Mouse (Mus musculus) testis, postnatal 14 days (tissue): ENCODE results near the gene Cdk13.

Experiments
- DNase-seq: peaks from one replicate; pipeline ENCODE4 v3.0.0; 2021; ENCODE audit warnings: low spot score

The Cdk13 gene

GRCm38 (mm10) chr13:17754997-17755396 lies 49.9 kb downstream of the Cdk13 start:
- no peak for DNase-seq

GRCm38 (mm10) chr13:17728798-17729197 lies 76.1 kb downstream of the Cdk13 start:
- no peak for DNase-seq

GRCm38 (mm10) chr13:17727922-17728321 lies 77.0 kb downstream of the Cdk13 start:
- no peak for DNase-seq

- no peak for DNase-seq
Observed at GRCm38 (mm10) chr13:17717357-17717756, 87.5 kb downstream of the Cdk13 start.

GRCm38 (mm10) chr13:17708784-17709311 lies 96.0 kb downstream of the Cdk13 start:
- no peak for DNase-seq

- no peak for DNase-seq
Observed at GRCm38 (mm10) chr13:17705188-17705826, 99.6 kb downstream of the Cdk13 start.

- no peak for DNase-seq
Observed at GRCm38 (mm10) chr13:17702311-17702710, 102.6 kb downstream of the Cdk13 start.

GRCm38 (mm10) chr13:17701322-17701721 lies 103.6 kb downstream of the Cdk13 start:
- DNase-seq = no peak

- no peak for DNase-seq
Observed at GRCm38 (mm10) chr13:17700090-17700715, 104.7 kb downstream of the Cdk13 start.

- DNase-seq = no peak
Observed at GRCm38 (mm10) chr13:17695898-17696580, 108.9 kb downstream of the Cdk13 start.

- peak; percentile 100 for DNase-seq
Observed at GRCm38 (mm10) chr13:17694911-17695699, 109.8 kb downstream of the Cdk13 start, which contains the start of the genes Mplkip and Sugct. Mplkip (plus strand) TSS chr13:17695192. Sugct (minus strand) TSS chr13:17695553.

- no peak for DNase-seq
Observed at GRCm38 (mm10) chr13:17694414-17694813, 110.5 kb downstream of the Cdk13 start.

- no peak for DNase-seq
Observed at GRCm38 (mm10) chr13:17693816-17694215, 111.1 kb downstream of the Cdk13 start.

- DNase-seq = no peak
Observed at GRCm38 (mm10) chr13:17691436-17691835, 113.5 kb downstream of the Cdk13 start.

GRCm38 (mm10) chr13:17690686-17691085 lies 114.2 kb downstream of the Cdk13 start:
- no peak for DNase-seq

GRCm38 (mm10) chr13:17689461-17689860 lies 115.4 kb downstream of the Cdk13 start:
- DNase-seq = no peak

GRCm38 (mm10) chr13:17671122-17671521 lies 133.8 kb downstream of the Cdk13 start:
- no peak for DNase-seq

GRCm38 (mm10) chr13:17667380-17667779 lies 137.5 kb downstream of the Cdk13 start:
- no peak for DNase-seq
